Mouse (Mus musculus) right cerebral cortex, postnatal 36 days (tissue): ENCODE data around the gene Tfdp1.

Experiments used
- DNase-seq, 2 experiments: peaks; one replicate each; pipeline ENCODE4 v3.0.0; 2022; ENCODE audit warnings: low spot score in 2 of 2, mixed read lengths in 1 of 2

Tfdp1 gene

DNA sequence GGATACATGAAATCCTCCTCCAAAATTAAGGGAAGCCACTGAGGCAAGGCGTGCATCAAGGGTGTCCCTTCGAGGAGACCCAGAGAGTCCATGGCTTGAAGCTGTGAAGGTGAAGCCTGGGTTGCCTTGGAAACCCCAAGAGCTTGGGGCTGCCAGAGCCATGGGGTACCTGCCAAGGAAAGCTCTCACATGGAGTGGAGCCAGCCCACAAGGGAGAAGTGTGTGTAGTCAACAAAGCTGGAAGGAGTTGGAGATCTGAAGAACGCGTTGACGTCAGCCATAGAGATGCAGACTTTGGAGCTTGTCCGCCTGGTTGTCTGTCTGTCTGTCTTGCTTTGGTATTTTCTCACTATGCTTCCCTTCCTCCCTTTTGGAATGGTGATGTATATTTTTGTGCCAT is 82.4 kb downstream of the Tfdp1 start:
- peak in 1 of 2 experiments; percentile 11 for DNase-seq

GRCm38 (mm10) chr8:13427351-13427750 is 88.8 kb downstream of the Tfdp1 start:
- DNase-seq, result no peak
